Mouse (Mus musculus) gastrocnemius, postnatal 36 days (tissue): ENCODE data around the gene Mrps18a. TPM values are rescaled to one million over a fixed set of nuclear protein-coding genes. Genes with fewer than 3 reads are reported as not detected.

Source experiments
- DNase-seq, 2 experiments: peaks; one replicate each; pipeline ENCODE4 v3.0.0; 2022
- intact Hi-C: fragments of 180-260 bp; cut with DNase I; formaldehyde crosslinking; loops from one replicate; pipeline ENCODE4 v1.15.1; 2025
- total RNA-seq, 2 experiments: library from RNA; stranded (reverse); gene quantifications; 2 replicates each; pipeline ENCODE4 v1.2.3; 2021

Gene Mrps18a
- total RNA-seq, 2 experiments from 2014 or later = 78.0 to 84.1 TPM

DNA sequence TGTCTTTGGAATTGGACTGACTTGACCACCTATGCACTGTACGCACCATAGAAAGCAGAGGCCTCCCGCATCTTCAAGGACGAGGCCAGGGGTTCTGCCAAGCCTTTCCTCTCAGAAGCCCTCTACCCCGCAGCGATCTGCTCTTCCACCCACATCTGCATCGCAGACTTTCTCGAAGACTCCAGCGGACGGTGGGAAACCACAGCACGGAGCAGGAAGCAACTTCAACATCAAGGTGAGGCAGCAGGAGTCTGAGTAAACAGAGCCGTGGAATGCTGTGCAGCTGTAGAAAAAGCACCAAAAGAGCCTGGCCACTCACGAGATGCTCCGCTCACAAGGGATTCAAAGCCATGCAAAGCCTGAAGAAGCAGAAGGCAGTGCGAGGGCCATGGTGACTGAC is 18.9 kb upstream of the Mrps18a start:
- intact Hi-C loops = no loop called here
- no peak for DNase-seq

- DNase-seq = no peak
- intact Hi-C loops = no loop called here
These were observed 12.3 kb upstream of the Mrps18a start for GRCm38 (mm10) chr17:46098525-46098924.

GRCm38 (mm10) chr17:46101906-46102305 is 8.9 kb upstream of the Mrps18a start:
- intact Hi-C loops = loop anchor here (5.0 kb wide), 1 partner anchor 50 kb away; no protein-coding TSS in a partner anchor

GRCm38 (mm10) chr17:46102608-46103159 is 8.1 kb upstream of the Mrps18a start:
- no peak for DNase-seq
- intact Hi-C loops = loop anchor here (5.0 kb wide), 1 partner anchor 50 kb away; no protein-coding TSS in a partner anchor

More at GRCm38 (mm10) chr17:46101906-46102305, 8.9 kb upstream of the Mrps18a start:
- DNase-seq = no peak

GRCm38 (mm10) chr17:46104487-46104886 is 6.3 kb upstream of the Mrps18a start:
- intact Hi-C loops = loop anchor here (5.0 kb wide), 1 partner anchor 52 kb away; no protein-coding TSS in a partner anchor
- DNase-seq = peak; percentile 64 to 65

DNA sequence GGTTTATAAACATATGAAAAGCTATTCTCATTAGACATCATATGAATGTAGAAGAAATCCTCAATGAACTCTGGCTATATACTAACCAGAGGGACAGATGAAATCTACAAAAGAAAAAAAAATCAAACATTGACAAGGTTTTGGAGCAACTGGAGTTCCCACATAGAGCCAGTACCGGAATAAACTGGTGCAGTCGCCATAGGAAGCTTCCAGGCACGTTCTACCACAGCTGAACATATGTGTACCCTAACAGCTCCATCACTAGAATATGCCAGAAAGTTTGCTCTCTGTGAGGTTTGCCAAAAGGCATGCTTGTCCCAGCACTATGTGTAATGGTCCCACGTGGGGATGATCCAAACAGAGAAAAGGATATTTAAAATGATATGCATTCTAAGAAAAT is 2.5 kb upstream of the Mrps18a start:
- no peak for DNase-seq
- intact Hi-C loops = no loop called here

- DNase-seq = no peak
- intact Hi-C loops = no loop called here
These were observed 4.7 kb downstream of the Mrps18a start for GRCm38 (mm10) chr17:46115489-46115888.

- intact Hi-C loops = no loop called here
- no peak for DNase-seq
These were observed 5.4 kb downstream of the Mrps18a start for GRCm38 (mm10) chr17:46116138-46116537.

- DNase-seq = no peak
- intact Hi-C loops = no loop called here
These were observed 6.1 kb downstream of the Mrps18a start for GRCm38 (mm10) chr17:46116881-46117280.

GRCm38 (mm10) chr17:46117623-46118422 is 7.0 kb downstream of the Mrps18a start:
- intact Hi-C loops = no loop called here
- no peak for DNase-seq

GRCm38 (mm10) chr17:46118423-46118850 is 7.7 kb downstream of the Mrps18a start:
- no peak for DNase-seq
- intact Hi-C loops = no loop called here

- no peak for DNase-seq
- intact Hi-C loops = no loop called here
These were observed 8.9 kb downstream of the Mrps18a start for GRCm38 (mm10) chr17:46119641-46120040.

DNA sequence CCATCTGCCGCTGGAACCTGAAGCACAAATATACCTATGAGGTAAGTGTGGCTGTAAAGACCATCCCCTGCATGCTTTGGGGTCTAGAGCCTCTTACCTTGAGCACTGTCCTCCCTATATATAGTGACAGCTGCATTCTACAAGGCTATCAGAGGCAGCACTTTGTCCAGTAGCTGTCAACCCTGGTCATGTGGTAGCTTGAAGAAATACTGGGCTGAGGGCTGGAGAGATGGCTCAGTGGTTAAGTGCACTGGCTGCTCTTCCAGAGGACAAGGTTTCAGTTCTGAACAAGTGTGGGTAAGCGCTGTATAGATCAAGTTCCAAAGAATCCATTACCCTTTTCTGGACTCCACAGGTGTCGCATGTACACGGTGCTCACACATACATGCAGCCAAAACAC is 12.0 kb downstream of the Mrps18a start:
- intact Hi-C loops = no loop called here
- no peak for DNase-seq

DNA sequence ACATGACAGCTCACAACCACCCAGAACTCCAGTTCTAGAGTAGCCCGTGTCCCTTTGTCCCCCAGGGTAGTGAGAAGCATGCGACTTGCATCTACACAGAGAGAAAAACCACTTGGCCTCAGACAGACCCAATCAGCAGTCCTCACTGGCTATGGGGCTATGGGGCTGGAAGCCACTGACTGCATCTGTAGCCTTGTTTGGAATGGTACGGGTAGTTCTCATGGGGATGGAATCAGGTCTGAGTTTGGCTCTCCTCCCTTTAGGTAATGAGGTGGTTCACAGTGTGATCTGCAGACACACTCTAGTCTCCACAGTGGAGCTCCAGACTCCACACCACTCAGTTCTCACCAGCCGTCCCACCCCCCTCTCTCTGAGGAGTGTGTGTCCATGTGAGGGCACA is 12.5 kb downstream of the Mrps18a start:
- intact Hi-C loops = no loop called here
- DNase-seq = no peak

- intact Hi-C loops = no loop called here
- DNase-seq = no peak
These were observed 13.3 kb downstream of the Mrps18a start for GRCm38 (mm10) chr17:46123953-46124700.

GRCm38 (mm10) chr17:46126608-46127007 is 15.8 kb downstream of the Mrps18a start:
- no peak for DNase-seq
- intact Hi-C loops = no loop called here

DNA sequence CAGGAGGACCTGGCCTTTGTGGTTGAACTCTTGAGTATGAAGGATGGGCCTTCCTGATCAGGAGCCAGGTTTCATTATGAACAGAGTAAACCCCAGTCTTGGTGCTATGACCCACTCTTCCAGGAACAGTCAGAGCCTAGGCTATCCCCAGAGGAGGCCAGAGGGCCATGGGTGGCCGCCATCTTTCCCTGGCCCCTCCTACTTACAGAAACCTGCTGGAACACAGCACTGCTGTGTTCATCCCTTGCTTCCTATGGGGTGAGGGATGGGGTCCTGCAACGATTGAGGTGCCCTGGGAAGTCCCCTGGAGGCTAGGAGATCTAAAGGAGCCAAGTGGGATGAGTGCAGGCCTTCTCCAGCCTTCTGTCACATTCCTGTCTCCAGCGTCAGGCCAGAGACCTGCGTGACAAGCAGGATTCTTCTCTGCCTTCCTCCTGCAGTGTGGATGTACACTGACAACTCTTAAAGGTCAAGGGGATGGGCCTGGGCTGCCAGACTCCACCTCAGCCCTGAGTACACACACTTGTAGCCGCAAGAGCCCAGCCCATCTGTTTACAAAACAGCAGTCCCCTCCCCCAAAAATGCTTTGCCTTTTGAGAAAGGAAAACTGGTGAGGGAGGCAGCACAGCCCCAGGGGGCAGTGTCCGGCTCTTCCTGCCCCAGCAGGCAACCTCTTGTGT is 17.2 kb downstream of the Mrps18a start:
- DNase-seq = no peak
- intact Hi-C loops = no loop called here

DNA sequence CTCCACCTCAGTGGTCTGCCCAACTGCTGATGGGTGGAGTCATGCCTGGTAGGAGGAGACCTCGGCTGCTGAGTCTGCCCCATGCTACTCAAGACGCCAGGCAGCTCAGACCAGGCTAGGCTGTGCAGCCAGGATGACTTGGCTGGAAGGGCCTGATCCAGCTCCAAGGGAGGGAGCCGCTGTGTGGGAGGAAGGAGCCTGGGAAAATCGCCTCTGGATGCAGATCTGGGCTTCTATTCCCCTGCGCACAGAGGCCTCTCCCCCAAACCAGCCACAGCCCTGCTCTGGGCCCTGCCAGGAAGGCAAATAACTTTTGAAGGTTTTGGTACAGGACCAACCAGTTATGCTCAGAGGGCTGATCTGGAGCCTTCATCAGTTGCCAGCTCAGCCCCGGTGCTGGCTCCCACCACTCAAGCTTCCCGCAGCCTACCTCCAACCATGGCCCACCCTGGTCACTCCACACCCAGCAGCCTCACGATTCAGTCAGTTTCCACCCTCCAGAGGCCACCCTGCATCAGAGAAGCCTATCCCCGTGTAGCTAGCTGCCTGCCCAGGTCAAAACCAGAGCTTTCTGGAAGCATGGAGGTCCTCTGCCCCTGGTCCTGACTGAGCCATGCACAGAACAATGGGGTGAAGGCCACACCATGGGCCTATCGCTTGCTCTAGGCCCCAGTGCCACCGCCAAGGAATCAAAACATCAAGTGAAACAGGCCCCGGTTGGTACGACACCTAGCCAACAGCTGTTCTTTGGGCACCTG is 19.1 kb downstream of the Mrps18a start:
- intact Hi-C loops = loop anchor here (5.0 kb wide), 1 partner anchor 398 kb away; the partner anchor contains the start of gene 1600014C23Rik
- DNase-seq = peak; percentile 64 to 76

GRCm38 (mm10) chr17:46132058-46132718 is 21.4 kb downstream of the Mrps18a start:
- DNase-seq = peak; percentile 59 to 80
- intact Hi-C loops = loop anchor here (5.0 kb wide), 1 partner anchor 400 kb away; the partner anchor contains the start of gene 1600014C23Rik
